Mouse (Mus musculus) NIH3T3 (cell line): Measurements from ENCODE around the gene Cped1.
A peak's percentile ranks its signal among the peaks of the same experiment; 100 is the strongest.
"Not testable (repeated sequence)": the region's sequence is repeated elsewhere in the genome, so short reads cannot be mapped to it uniquely, and the experiment has no call there.

Experiments used
- DNase-seq: peaks from one replicate; pipeline ENCODE4 v3.0.0-alpha.2; 2012; ENCODE audit warnings: low read depth

Gene Cped1

GRCm38 (mm10) chr6:22078686-22079264 lies 93.1 kb downstream of the Cped1 start:
- DNase-seq: no peak

- no peak for DNase-seq
Observed at GRCm38 (mm10) chr6:22086056-22086455, 100.3 kb downstream of the Cped1 start.

DNA sequence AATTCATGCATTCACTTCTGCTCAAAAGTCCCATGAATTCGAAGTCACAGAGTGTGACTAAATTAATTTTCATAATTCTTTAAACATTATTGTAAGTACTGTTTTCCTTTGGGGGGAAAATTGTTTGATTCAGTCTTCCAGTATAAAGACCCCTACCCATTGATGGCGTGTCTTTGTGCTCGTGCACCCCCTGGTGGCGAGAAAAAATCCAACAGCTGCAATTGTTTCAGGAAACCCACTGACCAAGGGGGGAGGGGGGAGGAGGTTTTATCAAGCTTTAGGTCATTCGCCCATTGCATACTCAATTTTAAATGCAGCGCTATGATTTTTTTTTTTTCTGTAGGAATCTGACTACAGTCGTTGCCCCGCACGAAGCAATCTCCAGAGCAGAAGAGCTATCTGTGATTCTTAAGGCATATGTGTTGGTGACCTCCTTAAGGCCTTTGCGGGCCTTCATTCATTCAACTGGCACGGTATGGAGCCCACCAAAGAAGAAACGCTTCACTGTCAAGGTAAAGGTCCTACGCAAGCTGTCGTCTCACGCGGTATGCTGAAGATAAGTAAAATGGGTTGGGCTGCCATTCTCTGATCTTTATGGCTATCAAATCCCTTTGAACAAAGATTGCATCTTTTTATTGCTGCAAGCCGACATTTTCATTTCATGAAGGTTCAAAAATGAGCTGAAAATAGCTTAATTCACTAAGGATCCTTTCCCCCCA lies 102.8 kb downstream of the Cped1 start:
- peak; percentile 69 for DNase-seq

DNA sequence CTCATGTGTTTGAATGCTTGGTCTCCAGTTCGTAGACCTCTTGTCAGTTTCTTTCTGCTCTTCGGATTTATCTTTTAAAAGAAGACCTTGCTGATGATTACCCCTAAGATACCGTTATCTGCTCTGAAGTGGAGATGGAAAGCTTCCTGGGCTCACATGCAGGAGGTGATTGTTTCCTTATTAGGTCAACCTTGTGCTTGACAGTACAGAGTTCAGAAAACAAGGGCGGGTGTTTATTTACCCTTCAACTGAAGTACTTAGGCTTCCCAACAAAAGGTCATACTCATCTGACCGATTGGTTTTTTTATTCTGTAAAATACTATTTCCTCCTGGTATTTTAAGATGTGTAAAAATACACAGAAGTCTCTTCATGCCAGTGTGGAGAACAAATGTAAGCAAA lies 106.1 kb downstream of the Cped1 start:
- DNase-seq: no peak

DNA sequence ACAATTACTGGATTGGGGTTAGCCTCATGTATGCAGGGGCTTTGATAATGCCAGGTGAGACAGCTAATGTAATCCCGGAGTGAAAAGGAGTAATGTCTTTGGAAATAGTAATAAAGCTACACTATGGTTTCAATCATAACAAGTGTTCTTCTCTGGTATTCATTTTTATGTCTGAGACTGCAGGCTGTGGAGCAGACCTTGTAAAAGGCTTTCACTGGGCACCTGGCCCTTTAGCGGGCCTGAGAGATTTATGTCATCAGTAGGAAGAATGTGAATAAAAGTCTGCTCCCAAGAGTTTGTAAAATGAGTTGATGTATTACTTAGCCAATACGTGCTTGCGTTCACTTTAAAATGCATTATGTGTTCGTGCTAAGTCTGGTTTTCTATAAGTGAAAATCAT lies 108.1 kb downstream of the Cped1 start:
- no peak for DNase-seq

GRCm38 (mm10) chr6:22097709-22098108 lies 112.0 kb downstream of the Cped1 start:
- DNase-seq: peak; percentile 80

GRCm38 (mm10) chr6:22099832-22100231 lies 114.1 kb downstream of the Cped1 start:
- no peak for DNase-seq

- DNase-seq: peak; percentile 37
Observed at GRCm38 (mm10) chr6:22101939-22102338, 116.2 kb downstream of the Cped1 start.

GRCm38 (mm10) chr6:22102752-22103151 lies 117.0 kb downstream of the Cped1 start:
- no peak for DNase-seq

- no peak for DNase-seq
Observed at GRCm38 (mm10) chr6:22103713-22104112, 118.0 kb downstream of the Cped1 start.

GRCm38 (mm10) chr6:22104211-22104610 lies 118.5 kb downstream of the Cped1 start:
- DNase-seq: peak; percentile 11

DNA sequence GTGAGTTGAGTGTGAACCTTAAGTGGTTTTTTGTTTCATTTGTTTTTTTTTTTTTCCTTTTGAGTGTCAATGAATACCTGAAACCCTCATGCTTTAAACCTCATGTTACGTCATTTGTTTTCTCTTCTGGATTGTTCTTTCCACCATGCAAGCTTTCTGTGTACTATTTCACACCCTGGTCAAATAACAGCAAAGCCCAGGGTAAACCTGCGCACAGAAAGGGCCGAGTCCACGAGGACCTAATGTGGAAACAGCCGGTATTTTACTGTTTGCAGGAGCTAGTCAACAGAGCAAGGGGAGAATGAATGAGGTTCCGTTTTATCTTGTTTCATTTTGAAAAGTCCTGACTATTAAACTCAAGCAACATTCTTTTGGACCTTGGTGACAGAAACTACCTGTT lies 128.4 kb downstream of the Cped1 start:
- no peak for DNase-seq

DNA sequence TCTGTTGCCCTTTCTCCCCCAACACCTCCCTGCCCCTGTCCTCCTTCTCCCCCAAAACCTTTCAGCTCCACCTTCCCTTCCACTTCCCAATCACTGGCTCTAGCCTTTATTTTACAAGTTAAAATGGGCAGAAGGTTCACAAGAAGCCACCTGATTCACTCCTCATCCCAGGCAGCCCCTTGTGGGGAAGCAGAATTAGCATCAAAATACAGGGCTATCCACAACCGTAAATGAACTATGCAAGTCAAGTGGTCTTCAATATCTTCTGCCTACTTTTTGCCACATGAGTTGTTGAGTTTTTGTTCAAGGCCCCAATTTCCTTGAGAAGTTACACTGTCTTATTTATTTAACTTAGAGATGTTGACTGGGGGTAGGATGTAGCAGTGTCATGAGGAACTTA lies 131.0 kb downstream of the Cped1 start:
- no peak for DNase-seq

GRCm38 (mm10) chr6:22122080-22122479 lies 136.4 kb downstream of the Cped1 start:
- peak; percentile 91 for DNase-seq

- no peak for DNase-seq
Observed at GRCm38 (mm10) chr6:22122693-22123092, 137.0 kb downstream of the Cped1 start.

GRCm38 (mm10) chr6:22123332-22123731 lies 137.6 kb downstream of the Cped1 start:
- no peak for DNase-seq

- not testable (repeated sequence) for DNase-seq
Observed at GRCm38 (mm10) chr6:22124575-22125330, 139.0 kb downstream of the Cped1 start.

GRCm38 (mm10) chr6:22135038-22135631 lies 149.4 kb downstream of the Cped1 start:
- peak; percentile 70 for DNase-seq

GRCm38 (mm10) chr6:22136805-22137204 lies 151.1 kb downstream of the Cped1 start:
- DNase-seq: no peak

- DNase-seq: no peak
Observed at GRCm38 (mm10) chr6:22140786-22141185, 155.1 kb downstream of the Cped1 start.

- DNase-seq: no peak
Observed at GRCm38 (mm10) chr6:22147236-22147635, 161.5 kb downstream of the Cped1 start.

DNA sequence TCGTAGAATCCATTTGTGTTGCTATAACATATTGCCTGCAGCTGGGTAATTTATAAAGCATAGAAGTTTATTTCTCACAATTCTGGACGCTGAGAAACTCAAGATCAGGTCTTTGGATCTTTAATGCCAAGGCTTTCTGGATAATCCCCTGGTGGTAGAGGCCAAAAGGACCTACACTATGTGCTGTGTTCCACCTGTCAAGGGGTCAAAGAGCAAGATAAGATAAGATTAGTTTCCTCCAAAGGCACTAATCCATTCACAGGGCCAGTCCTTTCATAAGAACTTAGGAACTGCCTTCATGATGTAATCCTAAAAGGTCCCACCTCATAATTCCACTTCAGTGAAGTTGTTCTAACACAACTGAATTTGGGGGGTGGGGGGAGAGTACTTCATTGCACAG lies 162.8 kb downstream of the Cped1 start:
- no peak for DNase-seq

DNA sequence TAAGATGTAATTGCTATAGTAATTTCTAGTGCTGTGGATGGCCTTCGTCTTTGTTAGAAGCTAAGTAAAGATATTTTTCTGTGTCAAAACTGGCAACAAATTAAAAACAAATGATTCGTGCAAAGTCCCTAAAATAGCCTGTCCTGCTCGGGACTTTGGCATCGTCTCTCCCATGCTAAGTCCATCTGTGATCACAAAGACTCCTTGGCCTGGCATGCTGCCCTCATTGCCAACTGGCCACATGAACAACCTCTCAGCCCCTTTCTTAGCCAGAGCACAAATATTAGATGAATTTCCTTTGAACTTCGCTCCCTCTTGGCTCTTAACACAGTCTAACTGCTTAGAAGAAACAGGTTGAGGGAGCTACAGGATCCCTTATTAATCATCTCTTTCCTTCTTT lies 171.7 kb downstream of the Cped1 start:
- DNase-seq: peak; percentile 77
